Mouse (Mus musculus) left cerebral cortex, postnatal 10 days (tissue): Measurements from ENCODE around the gene Htr2b. TPM values are rescaled to one million over a fixed set of nuclear protein-coding genes. Genes with fewer than 3 reads are reported as not detected.

Experiments used
- DNase-seq, 2 experiments: peaks; one replicate each; pipeline ENCODE4 v3.0.0; 2021 to 2022; ENCODE audit warnings: low spot score in 2 of 2, mixed read lengths in 1 of 2; ENCODE audit errors: extremely low spot score in 1 of 2
- intact Hi-C: fragments of 180-260 bp; cut with DNase I; formaldehyde crosslinking; loops from one replicate; pipeline ENCODE4 v1.15.1; 2025
- total RNA-seq, 2 experiments: library from RNA; stranded (reverse); gene quantifications; 2 replicates each; pipeline ENCODE4 v1.2.3; 2021

Htr2b gene
- total RNA-seq, 2 experiments from 2014 or later, result 0.36 TPM; not detected in 1

DNA sequence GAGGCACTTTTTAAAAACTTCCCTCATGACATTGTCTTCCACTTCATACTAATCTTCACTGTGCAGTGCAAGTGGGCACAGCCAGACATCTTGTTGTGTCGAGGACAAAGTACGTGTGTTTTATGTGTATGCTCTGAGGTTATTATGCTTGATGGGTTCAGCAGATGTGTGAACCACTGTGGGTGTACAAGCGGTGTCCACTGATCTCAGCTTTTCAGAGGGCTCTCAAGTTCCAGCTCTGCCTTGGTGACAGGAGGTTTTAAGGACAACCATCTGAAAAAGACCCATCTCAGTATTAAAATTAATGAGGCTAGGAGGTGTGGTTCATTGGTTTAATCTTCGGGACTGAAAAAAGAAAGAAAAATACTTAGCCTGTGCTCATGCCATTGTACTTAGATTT, 7.8 kb upstream of the Htr2b start:
- DNase-seq, result no peak
- intact Hi-C loops, result no loop called here

DNA sequence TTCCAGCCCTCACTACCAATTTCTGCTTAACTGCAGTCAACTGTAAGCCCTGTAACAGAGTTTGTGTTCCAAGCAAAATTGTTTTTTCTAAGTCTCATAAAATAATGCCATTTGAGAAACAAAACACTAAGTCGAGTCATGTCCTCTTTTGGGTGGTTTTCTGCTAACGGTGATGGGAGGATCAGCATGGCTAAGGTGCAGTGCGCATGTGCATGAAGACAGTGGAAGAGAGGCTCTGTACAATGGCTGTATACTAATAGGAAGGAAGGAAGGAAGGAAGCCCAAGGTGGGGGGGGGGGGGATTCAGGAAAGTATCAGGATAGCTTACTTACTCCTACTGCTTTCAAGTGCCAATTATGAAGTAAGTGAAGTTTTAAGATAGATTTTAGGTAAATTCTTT, 2.4 kb upstream of the Htr2b start:
- intact Hi-C loops, result no loop called here
- DNase-seq, result no peak

DNA sequence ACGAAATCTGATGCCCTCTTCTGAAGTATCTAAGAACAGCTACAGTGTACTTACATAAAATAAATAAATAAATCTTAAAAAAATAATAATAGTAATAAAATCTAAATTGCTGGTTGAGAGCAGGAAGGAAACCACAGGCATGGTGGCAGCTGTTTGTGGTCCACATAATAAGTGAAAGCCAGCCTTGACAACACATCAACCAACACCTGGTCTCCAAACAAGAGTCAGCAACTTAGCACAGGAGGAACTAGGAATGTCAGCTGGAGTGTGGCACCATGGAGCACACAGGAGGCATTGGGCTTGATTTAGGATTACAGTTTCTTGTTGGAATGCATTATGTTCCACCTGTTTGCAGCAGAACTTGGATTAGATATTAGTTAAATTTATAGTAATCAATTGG, 6.7 kb downstream of the Htr2b start:
- no peak for DNase-seq
- intact Hi-C loops, result no loop called here

DNA sequence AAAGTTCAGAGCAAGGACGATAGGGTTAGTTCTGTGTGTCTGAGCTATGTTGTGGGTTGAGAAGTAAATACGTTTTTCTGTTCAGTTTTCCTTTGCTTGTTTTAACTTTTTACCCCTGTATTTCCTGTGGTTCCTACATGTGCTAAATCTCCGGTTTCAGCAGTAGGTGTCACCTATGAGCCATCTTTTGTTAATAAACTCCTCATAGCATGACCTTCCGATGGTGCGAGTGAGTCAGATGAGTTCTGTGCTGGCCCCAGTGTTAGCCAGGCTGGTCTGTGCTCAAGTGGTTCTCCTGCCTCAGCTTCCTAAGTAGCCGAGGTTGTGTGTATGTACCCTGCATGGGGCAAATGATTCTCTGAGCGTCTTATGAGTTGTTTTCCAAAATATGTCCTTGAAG, 17.4 kb downstream of the Htr2b start:
- no peak for DNase-seq
- intact Hi-C loops, result loop anchor here (5.0 kb wide), 2 partner anchors 38 to 263 kb away; partner anchors contain the start of genes Gm21972 and Ncl

DNA sequence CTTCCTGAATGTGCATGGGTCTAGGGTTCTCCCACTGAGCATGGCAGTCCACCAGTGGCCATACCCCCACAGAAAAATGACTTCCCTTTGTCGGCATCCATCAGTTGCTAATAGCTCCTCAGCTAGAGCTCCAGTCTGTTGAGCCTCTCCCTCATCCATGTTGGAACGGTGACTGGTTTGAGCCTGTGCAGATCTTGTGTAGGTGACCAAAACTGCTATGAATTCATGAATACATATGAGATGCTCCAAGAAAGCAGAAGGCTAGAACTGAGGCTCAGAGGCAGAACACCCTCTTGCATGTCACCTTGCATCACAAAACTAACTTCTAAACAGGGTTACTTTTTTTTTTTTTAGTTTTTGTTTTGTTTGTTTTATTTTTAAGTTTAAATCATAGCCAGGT, 35.2 kb downstream of the Htr2b start:
- intact Hi-C loops, result no loop called here
- DNase-seq, result no peak

DNA sequence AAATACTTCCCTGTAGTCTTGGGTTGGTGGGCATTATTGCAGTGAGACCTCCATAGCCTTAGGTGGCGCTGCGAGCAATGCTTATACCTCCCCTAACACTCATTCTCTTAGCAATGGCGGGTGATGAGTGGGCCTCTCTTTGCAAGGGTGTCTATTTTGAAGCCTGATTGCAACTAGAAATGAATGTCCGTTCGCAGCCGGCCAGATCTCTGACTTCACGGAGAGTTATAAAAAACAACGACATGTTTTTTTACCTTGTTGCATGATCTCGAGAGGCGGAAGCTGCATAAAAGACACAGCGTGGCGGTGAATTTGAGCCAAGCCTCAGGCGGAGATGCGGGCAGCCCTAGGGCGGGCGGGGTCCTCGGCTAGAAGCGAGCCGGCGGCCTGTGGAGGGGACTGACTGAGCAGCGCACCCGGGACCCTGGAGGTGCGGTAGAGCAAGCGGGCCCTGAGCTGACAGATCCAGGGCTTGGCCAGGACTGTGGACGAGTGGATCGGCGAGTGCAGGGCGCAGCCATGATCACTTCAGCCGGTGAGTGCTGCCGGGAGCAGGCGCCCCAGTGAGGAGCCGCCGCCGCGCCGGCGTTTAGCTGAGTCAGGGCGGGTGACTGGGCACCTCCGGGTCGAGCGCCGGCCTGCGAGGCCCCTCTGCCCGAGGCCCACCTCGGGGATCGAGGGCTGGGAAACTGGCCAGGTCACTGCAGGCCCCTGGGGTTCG, 47.3 kb downstream of the Htr2b start, which contains the start of gene Psmd1:
TSS of gene Psmd1 (plus strand) at position 117 of the 721 bp plus-strand sequence.
- intact Hi-C loops, result no loop called here

DNA sequence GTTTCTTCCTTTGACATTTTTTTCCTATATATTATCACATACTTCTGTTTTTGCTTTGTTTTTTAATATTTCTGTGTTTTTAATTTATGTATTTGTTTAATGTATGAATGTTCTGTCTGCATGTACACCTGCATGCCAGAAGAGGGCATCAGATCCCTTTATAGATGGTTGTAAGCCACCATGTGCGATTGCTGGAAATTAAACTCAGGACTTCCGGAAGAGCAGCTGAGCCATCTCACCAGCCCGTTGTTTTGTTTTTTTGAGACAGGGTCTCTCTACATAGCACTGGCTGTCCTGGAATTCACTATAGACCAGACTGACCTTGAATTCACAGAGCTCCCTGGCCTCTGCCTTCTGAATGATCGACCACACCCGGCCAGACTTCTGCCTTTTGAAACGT, 49.2 kb downstream of the Htr2b start:
- no peak for DNase-seq
- intact Hi-C loops, result no loop called here

More for the DNA sequence above, 47.3 kb downstream of the Htr2b start, which contains the start of gene Psmd1:
- peak; percentile 89 for DNase-seq

DNA sequence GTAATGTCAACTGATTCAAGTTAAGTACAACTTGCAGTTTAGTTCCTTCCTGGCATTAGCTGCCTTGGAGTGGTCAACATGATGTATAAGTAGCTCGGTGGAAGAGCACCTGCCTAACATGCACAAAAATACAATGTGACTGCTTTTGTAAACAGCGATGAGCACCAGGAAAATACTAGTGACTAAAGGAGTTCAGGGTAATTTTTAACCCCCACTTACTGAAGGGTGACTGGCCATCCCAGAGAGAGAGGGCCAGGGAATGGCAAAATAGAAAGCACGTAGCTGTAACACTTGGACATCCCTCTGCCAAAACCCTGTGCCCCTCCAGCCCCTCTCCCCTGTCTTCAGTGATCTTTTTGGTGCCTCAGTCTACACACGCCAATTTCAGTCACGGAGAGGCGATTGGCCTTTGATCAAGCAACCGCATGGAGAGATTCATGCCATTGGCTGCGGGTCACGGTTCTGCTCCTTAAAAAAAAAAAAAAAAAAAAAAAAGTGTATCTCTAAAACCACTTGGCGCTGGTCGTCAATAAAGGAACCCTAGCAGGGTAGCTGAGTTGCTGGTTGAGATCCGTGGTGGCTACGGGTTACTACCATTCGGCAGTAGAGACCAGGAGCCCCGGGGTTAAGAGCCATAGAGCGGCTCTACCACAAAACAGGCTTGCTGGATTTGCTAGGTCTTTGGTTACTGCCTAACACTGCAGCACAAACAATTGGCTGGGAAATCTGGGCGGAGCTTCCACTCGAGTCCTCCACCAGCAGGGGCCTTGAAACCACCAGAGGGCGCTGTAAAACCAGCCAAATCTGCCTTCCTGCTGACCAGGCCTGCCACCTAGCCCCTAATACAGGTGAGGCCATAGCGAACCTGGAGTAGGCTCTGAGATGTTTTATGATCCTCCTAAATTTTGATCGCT, 52.7 kb downstream of the Htr2b start:
- intact Hi-C loops, result no loop called here
- peak; percentile 87 to 94 for DNase-seq

DNA sequence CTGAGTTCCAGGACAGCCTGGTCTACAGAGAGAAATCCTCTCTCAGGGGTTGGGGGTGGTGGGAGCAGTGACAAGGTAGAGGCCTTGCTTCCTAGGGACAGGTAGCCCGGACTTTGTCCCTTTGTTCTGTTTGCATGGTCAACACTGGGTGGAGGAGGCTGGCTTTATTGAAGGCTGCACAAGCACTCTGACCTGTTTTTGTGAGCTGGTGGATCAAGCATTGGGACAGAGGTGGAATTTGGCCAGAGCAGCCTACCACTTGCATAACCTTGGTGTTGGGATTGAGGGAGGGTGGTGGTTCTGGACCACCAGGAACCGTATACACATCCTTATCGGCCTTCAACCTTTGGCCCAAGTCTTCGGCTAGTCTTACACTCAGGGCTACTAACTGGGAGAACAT, 55.5 kb downstream of the Htr2b start:
- intact Hi-C loops, result no loop called here

DNA sequence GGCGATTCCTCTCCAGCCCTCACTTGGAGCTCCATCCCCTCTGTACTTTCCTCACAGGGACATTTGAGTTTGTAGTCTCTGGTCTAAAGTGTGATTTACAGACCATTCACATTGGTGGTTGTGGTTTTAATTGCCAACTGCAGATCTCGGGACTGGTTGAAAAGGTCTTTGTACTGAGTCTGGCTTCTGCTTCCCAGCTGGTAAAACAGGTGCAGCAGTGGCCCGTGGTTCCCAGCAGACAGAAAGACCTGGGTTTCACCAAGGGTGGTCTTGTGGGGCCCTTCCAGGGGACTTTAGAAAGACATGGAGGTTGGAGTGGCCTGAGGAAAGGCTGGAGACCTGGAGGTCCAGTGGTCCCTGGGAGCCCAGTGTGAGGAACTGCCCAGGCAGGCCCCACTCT, 56.8 kb downstream of the Htr2b start:
- DNase-seq, result no peak
- intact Hi-C loops, result no loop called here

More for the DNA sequence above, 55.5 kb downstream of the Htr2b start:
- no peak for DNase-seq

DNA sequence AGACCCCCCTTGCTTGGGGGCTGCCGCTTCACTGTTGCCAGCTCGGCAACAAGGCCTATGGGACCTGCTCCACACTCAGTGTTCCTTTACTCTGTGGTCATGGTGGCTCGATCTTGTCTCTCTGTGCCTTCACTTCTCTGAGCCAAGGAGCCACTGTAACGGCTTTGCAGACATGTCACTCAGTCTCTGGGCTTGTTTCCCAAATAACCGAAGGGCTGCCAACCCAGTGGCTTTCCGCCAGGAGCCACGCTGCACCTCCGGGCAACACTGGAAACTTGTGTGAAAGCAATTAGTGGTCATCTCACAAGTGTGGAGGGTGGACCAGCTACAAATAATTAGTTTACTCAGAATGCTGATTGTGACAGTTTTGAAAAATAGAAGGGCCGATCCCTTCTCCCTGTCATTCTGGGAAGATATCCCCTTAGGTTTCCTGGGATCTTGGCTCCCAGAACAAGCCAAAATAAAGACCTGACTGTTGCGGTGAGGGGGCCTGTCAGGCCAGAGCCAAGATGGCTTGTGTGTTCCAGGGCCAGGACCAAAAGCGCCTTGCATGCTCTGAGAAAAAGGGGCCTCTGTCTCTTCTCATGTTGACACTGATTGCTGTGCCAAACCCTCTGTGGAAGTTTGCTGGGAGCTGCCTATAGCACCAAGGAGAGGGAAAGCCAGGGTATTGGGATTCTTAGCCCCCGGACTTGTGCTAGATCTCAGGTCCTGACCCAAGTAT, 58.4 kb downstream of the Htr2b start:
- peak; percentile 76 to 87 for DNase-seq
- intact Hi-C loops, result no loop called here

Other genes with a start within 250 kb of the Htr2b start
- gene Itm2c, start 217.7 kb downstream of the Htr2b start, total RNA-seq, result 100 to 1,000 TPM; 258 to 275 TPM
- 1 to 10 TPM; 6.3 to 7.8 TPM for gene 4933407L21Rik, start 183.5 kb downstream of the Htr2b start, total RNA-seq
- gene Gpr55, start 151.0 kb downstream of the Htr2b start, total RNA-seq, result under 1 TPM in 1 of 2 experiments, not detected in 1; 0.08 TPM
- under 1 TPM; 0.62 to 0.89 TPM for gene Spata3, start 95.2 kb downstream of the Htr2b start, total RNA-seq
- gene 2810459M11Rik, start 66.1 kb downstream of the Htr2b start, total RNA-seq, result 1 to 10 TPM; 4.7 to 8.8 TPM
- gene Psmd1, start 47.6 kb downstream of the Htr2b start, total RNA-seq, result 100 to 1,000 TPM; 126 to 127 TPM
- 1 to 10 TPM in 1 of 2 experiments, not detected in 1; 6.5 TPM for gene Gm21972, start 21.7 kb upstream of the Htr2b start, total RNA-seq
- 10 to 100 TPM; 40.7 to 45.7 TPM for gene Armc9, start 42.8 kb upstream of the Htr2b start, total RNA-seq
- 1 to 10 TPM; 2.4 to 3.1 TPM for gene B3gnt7, start 190.9 kb upstream of the Htr2b start, total RNA-seq
- gene Ncl, start 247.4 kb upstream of the Htr2b start, total RNA-seq, result 100 to 1,000 TPM; 177 to 184 TPM